Mouse (Mus musculus) ES-Bruce4 (cell line): ENCODE measurements around the gene Qrfp. TPM values are rescaled to one million over a fixed set of nuclear protein-coding genes. Genes with fewer than 3 reads are reported as not detected.

Experiments
- H3K27ac ChIP-seq: 2 replicates; pipeline ENCODE4 v1.5.1; 2012; ENCODE audit warnings: low read length, inconsistent platforms; ENCODE audit not compliant: insufficient read depth
- H3K27me3 ChIP-seq: 2 replicates; pipeline ENCODE4 v1.6.1; 2012; ENCODE audit warnings: mild to moderate bottlenecking, low read length, inconsistent platforms; ENCODE audit not compliant: control insufficient read depth, poor library complexity, insufficient read depth, severe bottlenecking
- H3K36me3 ChIP-seq: 2 replicates; pipeline ENCODE4 v1.6.1; 2012; ENCODE audit warnings: inconsistent platforms, mild to moderate bottlenecking, low read length, moderate library complexity; ENCODE audit not compliant: control insufficient read depth, poor library complexity, insufficient read depth, severe bottlenecking
- H3K4me1 ChIP-seq: one replicate; pipeline ENCODE4 v1.8.1; 2011; ENCODE audit warnings: low read length; ENCODE audit not compliant: control insufficient read depth, insufficient read depth
- H3K4me3 ChIP-seq: 2 replicates; pipeline ENCODE4 v1.5.1; 2011; ENCODE audit warnings: low read depth, mild to moderate bottlenecking, low read length
- H3K9ac ChIP-seq: 2 replicates; pipeline ENCODE4 v1.6.1; 2012; ENCODE audit warnings: low read depth, mild to moderate bottlenecking, inconsistent platforms; ENCODE audit not compliant: poor library complexity, severe bottlenecking
- H3K9me3 ChIP-seq: replicated peaks from 2 replicates; pipeline ENCODE4 v1.6.1; 2012; ENCODE audit warnings: mild to moderate bottlenecking, low read length, inconsistent platforms; ENCODE audit not compliant: control insufficient read depth, poor library complexity, insufficient read depth, severe bottlenecking
- CTCF ChIP-seq: IDR thresholded peaks from one replicate; pipeline ENCODE4 v1.8.1; 2011; ENCODE audit warnings: low read depth, low read length
- EP300 ChIP-seq: IDR thresholded peaks from 2 replicates; pipeline ENCODE4 v1.6.1; 2011; ENCODE audit warnings: low read depth, low read length; ENCODE audit not compliant: insufficient read depth
- POLR2A ChIP-seq: IDR thresholded peaks from one replicate; pipeline ENCODE4 v1.8.1; 2011; ENCODE audit warnings: low read length; ENCODE audit not compliant: insufficient read depth
- polyA plus RNA-seq: library from polyadenylated mRNA; stranded (reverse); fragments of >200 nt; gene quantifications from 2 replicates; pipeline ENCODE4 v1.2.4, GENCODE M21; 2011; ENCODE audit warnings: low read depth; ENCODE audit not compliant: missing spikeins, insufficient read depth, insufficient read length

The Qrfp gene
- polyA plus RNA-seq, 1 experiment: not detected

DNA sequence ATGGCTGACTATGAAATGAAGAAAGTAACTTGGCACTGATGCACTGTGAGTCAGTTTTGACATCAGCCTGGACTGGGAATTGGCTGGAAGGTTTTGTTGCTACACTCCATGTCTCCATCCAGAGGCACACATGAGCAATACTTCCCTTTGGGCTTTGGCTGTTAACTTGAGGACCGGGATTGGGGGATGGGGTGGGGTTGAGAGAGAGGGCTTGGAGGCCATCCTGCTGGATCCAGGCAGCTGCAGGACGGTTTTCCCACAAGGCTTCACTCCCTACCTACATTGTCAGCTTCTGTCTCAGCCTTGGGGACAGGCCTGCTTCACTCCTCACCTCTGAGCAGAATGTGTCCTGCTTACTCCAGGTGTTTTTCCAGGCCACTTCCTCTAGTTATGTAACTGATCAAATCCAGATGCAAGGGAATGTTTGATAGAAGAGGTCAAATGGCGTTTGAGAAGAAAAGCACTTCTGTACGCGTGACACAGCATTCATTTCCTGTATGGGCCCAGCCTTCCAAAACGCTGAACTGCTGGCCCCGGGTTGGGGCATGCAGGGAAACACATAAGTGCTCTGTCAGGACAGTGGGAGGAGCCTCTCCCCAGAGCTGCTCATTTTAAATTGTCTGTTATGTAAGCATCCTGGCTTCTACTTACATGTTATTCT lies 39.5 kb downstream of the Qrfp start:
- TF ChIP-seq EP300: no peak
- TF ChIP-seq POLR2A: no peak
- no peak for TF ChIP-seq CTCF
- Histone ChIP-seq H3K36me3 (no peaks in the 10 kb centered on the region), H3K9me3 (no peaks in the 10 kb centered on the region), H3K4me3 (no peak overlapping the region), H3K27me3 (no peaks in the 10 kb centered on the region), H3K4me1 (peaks cover 7% of the 10 kb centered on the region), H3K9ac (no peak overlapping the region), H3K27ac (no peak overlapping the region)

DNA sequence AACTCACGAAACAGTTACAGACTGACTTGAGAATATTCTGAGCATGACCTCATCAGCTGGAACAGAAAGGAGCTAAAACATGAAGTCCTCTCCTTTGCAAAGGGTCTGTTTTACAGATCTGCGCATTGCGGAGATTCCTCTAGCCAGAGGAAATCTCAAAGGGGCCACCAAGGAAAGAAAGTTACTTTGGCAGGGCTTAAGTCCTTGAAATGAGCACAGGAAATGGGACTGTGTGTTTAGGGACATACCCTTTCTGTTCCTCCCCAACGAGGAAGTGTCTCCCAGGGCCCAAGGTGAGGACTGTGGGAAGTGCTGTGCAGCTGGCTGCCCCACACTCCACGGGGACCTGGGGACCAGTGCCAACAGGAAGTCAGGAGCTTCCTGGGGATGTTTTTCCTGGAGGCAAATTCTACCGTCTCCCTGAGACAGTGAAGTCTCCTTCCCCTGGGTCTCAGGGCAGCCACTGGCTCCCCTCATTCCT lies 40.7 kb downstream of the Qrfp start:
- H3K27me3 ChIP-seq: no peaks in the 10 kb centered on the region
- H3K36me3 ChIP-seq: no peaks in the 10 kb centered on the region
- no peaks in the 10 kb centered on the region for H3K9me3 ChIP-seq
- no peak overlapping the region for H3K9ac ChIP-seq
- no peak overlapping the region for H3K27ac ChIP-seq
- TF ChIP-seq EP300 (no peak), CTCF (no peak), POLR2A (no peak)
- H3K4me1 ChIP-seq: peaks cover 7% of the 10 kb centered on the region
- no peak overlapping the region for H3K4me3 ChIP-seq

DNA sequence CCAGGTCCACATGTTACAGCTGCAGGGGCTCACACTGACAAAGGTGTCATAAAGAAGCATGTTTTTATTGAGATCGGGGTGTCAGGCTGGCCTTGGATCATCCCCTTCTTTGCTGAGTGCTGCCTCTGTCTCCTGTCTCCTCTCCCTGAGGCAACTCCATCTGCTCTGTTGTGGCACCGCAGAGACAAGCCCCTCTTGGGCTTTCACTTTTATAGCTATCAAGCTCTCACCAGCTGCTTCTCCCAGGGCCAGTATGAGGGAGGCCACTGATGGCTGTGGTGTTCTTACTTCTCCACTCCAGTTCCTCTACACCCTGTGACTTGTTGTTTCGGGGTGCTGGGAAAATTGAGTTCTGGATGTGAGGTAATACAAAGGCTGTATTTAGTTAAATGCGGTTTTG lies 41.3 kb downstream of the Qrfp start:
- TF ChIP-seq EP300 (no peak), CTCF (no peak), POLR2A (no peak)
- H3K36me3 ChIP-seq: no peaks in the 10 kb centered on the region
- H3K27ac ChIP-seq: no peak overlapping the region
- H3K4me1 ChIP-seq: peaks cover 7% of the 10 kb centered on the region
- H3K9ac ChIP-seq: no peak overlapping the region
- H3K4me3 ChIP-seq: no peak overlapping the region
- no peaks in the 10 kb centered on the region for H3K9me3 ChIP-seq
- H3K27me3 ChIP-seq: no peaks in the 10 kb centered on the region

DNA sequence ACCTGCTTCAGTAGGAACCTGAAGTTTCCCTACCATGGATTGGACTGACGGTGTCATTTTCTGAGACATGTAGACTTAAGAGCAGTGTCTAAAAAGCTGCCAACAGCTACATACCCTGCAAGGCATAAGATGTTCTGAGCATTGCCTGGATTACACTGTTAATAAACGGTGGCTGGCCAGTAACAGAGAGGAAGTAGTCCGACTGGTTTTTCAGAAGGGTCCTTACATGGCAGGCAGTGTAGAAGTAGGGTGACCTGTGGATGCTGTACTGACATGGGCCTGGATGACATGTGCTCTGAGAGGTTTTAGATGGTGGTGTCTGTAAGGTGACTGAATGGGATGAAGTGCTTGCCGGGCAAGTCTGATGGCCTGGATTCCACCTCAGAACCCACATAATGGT lies 42.6 kb downstream of the Qrfp start:
- H3K36me3 ChIP-seq: no peaks in the 10 kb centered on the region
- no peak overlapping the region for H3K4me3 ChIP-seq
- no peak overlapping the region for H3K9ac ChIP-seq
- no peaks in the 10 kb centered on the region for H3K9me3 ChIP-seq
- no peak for TF ChIP-seq CTCF
- no peaks in the 10 kb centered on the region for H3K27me3 ChIP-seq
- no peak overlapping the region for H3K27ac ChIP-seq
- H3K4me1 ChIP-seq: peaks cover 7% of the 10 kb centered on the region

DNA sequence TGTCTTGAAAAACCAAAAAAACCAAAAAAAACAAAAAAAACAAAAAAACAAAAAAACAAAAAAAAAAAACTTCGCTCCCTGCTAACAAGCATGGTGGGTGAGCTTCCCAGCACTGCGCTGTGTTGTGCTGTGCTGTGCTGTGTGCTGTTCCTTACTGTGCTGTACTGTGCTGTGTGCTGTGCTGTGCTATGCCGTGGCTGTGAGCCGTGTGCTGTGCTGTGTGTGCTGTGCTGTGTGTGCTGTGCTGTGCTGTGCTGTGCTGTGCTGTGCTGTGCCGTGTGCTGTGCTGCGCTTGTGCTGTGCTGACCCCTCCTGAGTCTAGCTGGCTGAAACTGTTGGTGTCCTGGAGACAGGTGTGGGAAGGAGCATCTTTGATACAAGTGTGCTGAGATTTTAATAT lies 43.3 kb downstream of the Qrfp start:
- no peaks in the 10 kb centered on the region for H3K36me3 ChIP-seq
- no peaks in the 10 kb centered on the region for H3K27me3 ChIP-seq
- H3K9ac ChIP-seq: no peak overlapping the region
- H3K4me3 ChIP-seq: no peak overlapping the region
- no peaks in the 10 kb centered on the region for H3K9me3 ChIP-seq
- H3K4me1 ChIP-seq: peaks cover 7% of the 10 kb centered on the region
- no peak overlapping the region for H3K27ac ChIP-seq
- TF ChIP-seq CTCF: no peak
- TF ChIP-seq POLR2A: no peak
- TF ChIP-seq EP300: no peak

DNA sequence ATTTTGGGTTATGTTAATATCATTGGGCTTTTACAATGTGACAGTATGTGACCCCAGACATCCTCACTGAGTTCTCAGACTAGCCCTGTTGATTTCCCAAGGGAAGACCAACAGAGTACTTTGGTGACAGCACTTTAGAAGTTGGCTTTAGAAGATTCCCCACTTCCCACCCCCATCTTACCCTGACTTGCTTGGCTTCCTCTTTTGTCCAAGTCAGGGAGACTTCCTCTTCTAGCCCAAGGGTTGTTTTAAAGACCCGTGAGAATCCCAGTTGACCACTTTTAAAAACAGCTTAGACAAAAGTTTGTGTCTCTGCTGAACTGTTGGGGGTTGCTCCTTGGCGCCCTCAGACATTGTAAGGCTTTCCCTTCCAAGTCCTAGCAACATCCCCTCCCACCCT lies 47.1 kb downstream of the Qrfp start:
- H3K4me3 ChIP-seq: no peak overlapping the region
- H3K4me1 ChIP-seq: peaks cover 4% of the 10 kb centered on the region
- no peak overlapping the region for H3K9ac ChIP-seq

More for the DNA sequence above, 47.1 kb downstream of the Qrfp start:
- Histone ChIP-seq H3K9me3 (no peaks in the 10 kb centered on the region), H3K27ac (no peak overlapping the region), H3K27me3 (no peaks in the 10 kb centered on the region), H3K36me3 (no peaks in the 10 kb centered on the region)
- TF ChIP-seq CTCF (no peak), EP300 (no peak), POLR2A (no peak)
